Mouse (Mus musculus) layer of hippocampus, adult 2 months (tissue): Measurements from ENCODE around the gene Nectin1. TPM values are rescaled to one million over a fixed set of nuclear protein-coding genes. Genes with fewer than 3 reads are reported as not detected.
A peak's percentile ranks its signal among the peaks of the same experiment; 100 is the strongest.

Experiments
- DNase-seq, 2 experiments: peaks; one replicate each; pipeline ENCODE4 v3.0.0; 2022; ENCODE audit warnings: low spot score in 2 of 2
- H3K27ac ChIP-seq: fragments of 200-600 bp; 2 replicates; pipeline ENCODE4 v1.8.1; 2022
- H3K4me3 ChIP-seq: fragments of 200-600 bp; 2 replicates; pipeline ENCODE4 v1.8.1; 2022; ENCODE audit warnings: mild to moderate bottlenecking
- CTCF ChIP-seq: fragments of 200-600 bp; conservative IDR thresholded peaks from 2 replicates; pipeline ENCODE4 v1.8.1; 2022; ENCODE audit warnings: antibody characterized with exemption, mild to moderate bottlenecking, moderate library complexity
- total RNA-seq, 2 experiments: library from RNA; stranded (reverse); gene quantifications; 2 replicates each; pipeline ENCODE4 v1.2.3; 2021

Nectin1 gene
- total RNA-seq, 2 experiments from 2014 or later = 67.2 to 72.6 TPM

GRCm38 (mm10) chr9:43807565-43807964 lies 63.8 kb downstream of the Nectin1 start:
- H3K27ac ChIP-seq = no peak overlapping the region
- no peak for TF ChIP-seq CTCF
- H3K4me3 ChIP-seq = no peak overlapping the region
- DNase-seq = no peak

GRCm38 (mm10) chr9:43808099-43808498 lies 64.3 kb downstream of the Nectin1 start:
- Histone ChIP-seq H3K27ac (no peak overlapping the region), H3K4me3 (no peak overlapping the region)
- TF ChIP-seq CTCF = no peak
- DNase-seq = no peak

GRCm38 (mm10) chr9:43808546-43808945 lies 64.8 kb downstream of the Nectin1 start:
- DNase-seq = no peak

GRCm38 (mm10) chr9:43813156-43813555 lies 69.4 kb downstream of the Nectin1 start:
- no peak for TF ChIP-seq CTCF
- Histone ChIP-seq H3K27ac (no peak overlapping the region), H3K4me3 (no peak overlapping the region)
- no peak for DNase-seq

More at GRCm38 (mm10) chr9:43808546-43808945, 64.8 kb downstream of the Nectin1 start:
- Histone ChIP-seq H3K27ac (no peak overlapping the region), H3K4me3 (no peak overlapping the region)
- no peak for TF ChIP-seq CTCF

- Histone ChIP-seq H3K27ac (no peak overlapping the region), H3K4me3 (no peak overlapping the region)
- no peak for DNase-seq
- no peak for TF ChIP-seq CTCF
Measured at GRCm38 (mm10) chr9:43822206-43822605, 78.4 kb downstream of the Nectin1 start.

GRCm38 (mm10) chr9:43825178-43825577 lies 81.4 kb downstream of the Nectin1 start:
- DNase-seq = no peak
- no peak overlapping the region for H3K4me3 ChIP-seq
- no peak for TF ChIP-seq CTCF
- no peak overlapping the region for H3K27ac ChIP-seq

GRCm38 (mm10) chr9:43826558-43827253 lies 82.9 kb downstream of the Nectin1 start:
- DNase-seq = no peak
- H3K4me3 ChIP-seq = no peak overlapping the region
- no peak for TF ChIP-seq CTCF
- no peak overlapping the region for H3K27ac ChIP-seq

GRCm38 (mm10) chr9:43827593-43827992 lies 83.8 kb downstream of the Nectin1 start:
- peak in 1 of 2 experiments; percentile 69 for DNase-seq
- no peak overlapping the region for H3K4me3 ChIP-seq
- no peak overlapping the region for H3K27ac ChIP-seq
- TF ChIP-seq CTCF = peak; percentile 87

GRCm38 (mm10) chr9:43828960-43829359 lies 85.2 kb downstream of the Nectin1 start:
- TF ChIP-seq CTCF = no peak
- no peak overlapping the region for H3K4me3 ChIP-seq

GRCm38 (mm10) chr9:43833232-43833631 lies 89.4 kb downstream of the Nectin1 start:
- TF ChIP-seq CTCF = no peak
- no peak overlapping the region for H3K27ac ChIP-seq
- no peak overlapping the region for H3K4me3 ChIP-seq
- no peak for DNase-seq

More at GRCm38 (mm10) chr9:43828960-43829359, 85.2 kb downstream of the Nectin1 start:
- no peak overlapping the region for H3K27ac ChIP-seq
- DNase-seq = no peak

GRCm38 (mm10) chr9:43834283-43834682 lies 90.5 kb downstream of the Nectin1 start:
- no peak for TF ChIP-seq CTCF
- no peak overlapping the region for H3K27ac ChIP-seq
- no peak overlapping the region for H3K4me3 ChIP-seq
- no peak for DNase-seq

GRCm38 (mm10) chr9:43838561-43838960 lies 94.8 kb downstream of the Nectin1 start:
- TF ChIP-seq CTCF = no peak
- H3K27ac ChIP-seq = no peak overlapping the region
- DNase-seq = no peak
- no peak overlapping the region for H3K4me3 ChIP-seq

- no peak for TF ChIP-seq CTCF
- H3K27ac ChIP-seq = no peak overlapping the region
- DNase-seq = no peak
- no peak overlapping the region for H3K4me3 ChIP-seq
Measured at GRCm38 (mm10) chr9:43842921-43843577, 99.3 kb downstream of the Nectin1 start.

- no peak overlapping the region for H3K4me3 ChIP-seq
- H3K27ac ChIP-seq = no peak overlapping the region
- no peak for TF ChIP-seq CTCF
- no peak for DNase-seq
Measured at GRCm38 (mm10) chr9:43843711-43844127, 99.9 kb downstream of the Nectin1 start.
